In genomic region chr11:99471946-99472345, GRCm38 (mm10) we compare ENCODE assay signal across 41 mouse cellular contexts. TPM values are rescaled to one million over a fixed set of nuclear protein-coding genes. Genes with fewer than 3 reads are reported as not detected.
DNase-seq lines count a peak whose midpoint lies in the region; ATAC-seq lines count a peak whose summit lies in the region.
"Had no signal": no experiment of that assay in that cellular context is flagged by ENCODE, and none has a peak within 500 bp of the region (broad histone marks: within the 10 kb centered on the region; RNA-seq: fewer than 3 reads in every experiment).

No protein-coding gene starts in this region.

- H3K36me3 ChIP-seq in intestine, embryonic 16.5 days (ENCODE audit: control insufficient read depth, insufficient read depth, low read length): no peaks in the 10 kb centered on the region
- H3K36me3 ChIP-seq in lung, embryonic 16.5 days (ENCODE audit: control insufficient read depth, insufficient read depth, low read length): no peaks in the 10 kb centered on the region
- H3K36me3 ChIP-seq: hindbrain, embryonic 15.5 days; limb, embryonic 10.5 days; limb, embryonic 15.5 days; liver, embryonic 13.5 days; stomach, embryonic 15.5 days had no signal

- H3K27me3 ChIP-seq in intestine, embryonic 16.5 days (replicated peaks; ENCODE audit: control insufficient read depth, insufficient read depth, low read length): no peaks in the 10 kb centered on the region
- no peaks in the 10 kb centered on the region for H3K27me3 ChIP-seq in lung, embryonic 16.5 days (ENCODE audit: control insufficient read depth, insufficient read depth, low read depth, low read length)
- H3K27me3 ChIP-seq: forebrain, embryonic 13.5 days; hindbrain, embryonic 15.5 days; limb, embryonic 15.5 days; liver, embryonic 13.5 days; stomach, embryonic 15.5 days had no signal

- WGBS in intestine, embryonic 16.5 days: 79% methylated on average over 6 of the region's 6 CpGs
- 71% methylated on average over 6 of the region's 6 CpGs for WGBS in lung, embryonic 16.5 days

- no peak overlapping the region for H3K4me3 ChIP-seq in intestine, embryonic 16.5 days (ENCODE audit: low read length)
- H3K4me3 ChIP-seq in lung, embryonic 16.5 days (ENCODE audit: low read length): no peak overlapping the region
- H3K4me3 ChIP-seq: forebrain, embryonic 13.5 days; hindbrain, embryonic 15.5 days; limb, embryonic 10.5 days; limb, embryonic 15.5 days; liver, embryonic 13.5 days; stomach, embryonic 15.5 days had no signal

- no peak overlapping the region for H3K4me2 ChIP-seq in intestine, embryonic 16.5 days (ENCODE audit: low read depth, low read length)
- no peak overlapping the region for H3K4me2 ChIP-seq in lung, embryonic 16.5 days (ENCODE audit: low read depth, low read length)
- H3K4me2 ChIP-seq: forebrain, embryonic 13.5 days; heart, embryonic 11.5 days; hindbrain, embryonic 15.5 days; limb, embryonic 15.5 days; liver, embryonic 13.5 days; stomach, embryonic 15.5 days had no signal

- no peak overlapping the region for H3K9ac ChIP-seq in intestine, embryonic 16.5 days (ENCODE audit: low read depth, low read length)
- no peak overlapping the region for H3K9ac ChIP-seq in lung, embryonic 16.5 days (ENCODE audit: low read length)
- H3K9ac ChIP-seq: forebrain, embryonic 13.5 days; hindbrain, embryonic 15.5 days; limb, embryonic 15.5 days; liver, embryonic 13.5 days; stomach, embryonic 15.5 days had no signal

- ATAC-seq in intestine, embryonic 16.5 days: 0 out of 2 replicates have a peak, but pooled peaks have one; percentile 40
- peak; percentile 56; the same call in 1 of the 2 replicates for ATAC-seq in lung, embryonic 16.5 days (ENCODE audit: low read depth)
- ATAC-seq: activated CD4-positive, CD25-positive, alpha-beta regulatory T cell, adult 4 months; forebrain, embryonic 13.5 days; inflammation-experienced regulatory T-cells, adult 6 months had no signal

- no peak overlapping the region for H3K27ac ChIP-seq in intestine, embryonic 16.5 days (ENCODE audit: low read length)
- peak overlapping the region; percentile 78 for H3K27ac ChIP-seq in lung, embryonic 16.5 days (ENCODE audit: low read length)
- H3K27ac ChIP-seq: forebrain, embryonic 13.5 days; hindbrain, embryonic 15.5 days; kidney, postnatal 0 days; limb, embryonic 10.5 days; limb, embryonic 15.5 days; liver, embryonic 13.5 days; macrophage; stomach, embryonic 15.5 days had no signal

- no peaks in the 10 kb centered on the region for H3K9me3 ChIP-seq in intestine, embryonic 16.5 days (ENCODE audit: control insufficient read depth, low read length)
- H3K9me3 ChIP-seq in lung, embryonic 16.5 days (ENCODE audit: control insufficient read depth, low read length): no peaks in the 10 kb centered on the region
- H3K9me3 ChIP-seq: forebrain, embryonic 13.5 days; hindbrain, embryonic 15.5 days; limb, embryonic 10.5 days; limb, embryonic 15.5 days; liver, embryonic 13.5 days; stomach, embryonic 15.5 days had no signal

- 0 out of 2 replicates have a peak, but pooled peaks cover 2% of the 10 kb centered on the region for H3K4me1 ChIP-seq in intestine, embryonic 16.5 days (ENCODE audit: control insufficient read depth, insufficient read depth, low read length)
- H3K4me1 ChIP-seq in lung, embryonic 16.5 days (replicated peaks; ENCODE audit: control insufficient read depth, insufficient read depth, low read length): peaks cover under 1% of the 10 kb centered on the region; the same call in 1 of the 2 replicates
- H3K4me1 ChIP-seq: forebrain, embryonic 13.5 days; hindbrain, embryonic 15.5 days; limb, embryonic 10.5 days; limb, embryonic 15.5 days; liver, embryonic 13.5 days; stomach, embryonic 15.5 days had no signal

- peak; percentile 78 for DNase-seq in NIH3T3 (ENCODE audit: low read depth)
- peak; percentile 24 to 48 for DNase-seq in lung, postnatal 4 days
- no peak for DNase-seq in right cerebral cortex, postnatal 4 days
- DNase-seq in gastrocnemius, adult 8-10 months (ENCODE audit: low spot score in 2 of 2): no peak
- DNase-seq in layer of hippocampus, postnatal 36 days: no peak
- DNase-seq in heart, postnatal 10 days: no peak
- DNase-seq: adrenal gland, adult 2 months; adrenal gland, postnatal 36 days; cerebellum, adult 2 months; cerebellum, postnatal 14 days; gastrocnemius, postnatal 14 days; heart, adult 11 months; kidney, adult 8-10 months; kidney, postnatal 4 days; liver, embryonic 13.5 days; midbrain, embryonic 14.5 days; right cerebral cortex, adult 18-20 months had no signal

- intact Hi-C loops in heart, postnatal 10 days (cut with DNase I): no loop called here

RNA-seq across cellular contexts. Expression of gene Krt23, which starts 21.0 kb away (rescaled TPM):
- polyA plus RNA-seq in intestine, embryonic 16.5 days (2015; fragmentation: Nextera tagmentation; extraction: Ambion mirVana): 18.4 and 19.6 TPM in 2 replicates
- polyA plus RNA-seq in lung, embryonic 16.5 days (2015; fragmentation: Nextera tagmentation; extraction: Ambion mirVana): 4.9 and 5.4 TPM in 2 replicates
- not detected for total RNA-seq in gastrocnemius, adult 8-10 months (2022)
- not detected for total RNA-seq in layer of hippocampus, postnatal 36 days (2021)
- under 1 TPM in 1 of 2 experiments, not detected in 1; 0.17 TPM for total RNA-seq in heart, postnatal 10 days (2021)
- total RNA-seq: adrenal gland, adult 2 months; gastrocnemius, postnatal 14 days; hematopoietic stem cell, adult 5-6 weeks; left cerebral cortex, postnatal 10 days; megakaryocyte-erythroid progenitor cell, adult 5-6 weeks; MEL; monocyte, adult 5-6 weeks had no signal
- polyA plus RNA-seq: activated CD4-positive, CD25-positive, alpha-beta regulatory T cell, adult 4 months; adrenal gland, adult 2 months; brain, embryonic 14.5 days; cortical plate, adult 2 months; forebrain, embryonic 13.5 days; inflammation-experienced regulatory T-cells, adult 6 months; macrophage; neural tube, embryonic 11.5 days had no signal

RNA-seq across cellular contexts. Expression of gene Krt20, which starts 34.0 kb away (rescaled TPM):
- 101 and 110 TPM in 2 replicates for polyA plus RNA-seq in intestine, embryonic 16.5 days (2015; fragmentation: Nextera tagmentation; extraction: Ambion mirVana)
- polyA plus RNA-seq in lung, embryonic 16.5 days (2015; fragmentation: Nextera tagmentation; extraction: Ambion mirVana): 0.30 and 0.96 TPM in 2 replicates
- under 1 TPM in 1 of 4 experiments, not detected in 3; 0.13 TPM for total RNA-seq in gastrocnemius, adult 8-10 months (2022)
- total RNA-seq in layer of hippocampus, postnatal 36 days (2021): not detected
- total RNA-seq in heart, postnatal 10 days (2021): under 1 TPM; 0.26 to 0.30 TPM
- total RNA-seq: hematopoietic stem cell, adult 5-6 weeks; left cerebral cortex, postnatal 10 days; megakaryocyte-erythroid progenitor cell, adult 5-6 weeks; MEL; monocyte, adult 5-6 weeks; neutrophil, adult 5-6 weeks had no signal
- polyA plus RNA-seq: adrenal gland, adult 2 months; brain, embryonic 14.5 days; cerebellum, adult 2 months; forebrain, embryonic 13.5 days; inflammation-experienced regulatory T-cells, adult 6 months; macrophage had no signal

RNA-seq across cellular contexts. Expression of gene Krt39, which starts 49.2 kb away (rescaled TPM):
- not detected in 2 replicates for polyA plus RNA-seq in intestine, embryonic 16.5 days (2015; fragmentation: Nextera tagmentation; extraction: Ambion mirVana)
- polyA plus RNA-seq in lung, embryonic 16.5 days (2015; fragmentation: Nextera tagmentation; extraction: Ambion mirVana): not detected in 2 replicates
- total RNA-seq in gastrocnemius, adult 8-10 months (2022): not detected
- total RNA-seq in layer of hippocampus, postnatal 36 days (2021): not detected
- not detected for total RNA-seq in heart, postnatal 10 days (2021)
- total RNA-seq: adrenal gland, adult 2 months; adrenal gland, postnatal 36 days; gastrocnemius, postnatal 14 days; hematopoietic stem cell, adult 5-6 weeks; left cerebral cortex, postnatal 10 days; megakaryocyte-erythroid progenitor cell, adult 5-6 weeks; MEL; monocyte, adult 5-6 weeks; neutrophil, adult 5-6 weeks had no signal
- polyA plus RNA-seq: activated CD4-positive, CD25-positive, alpha-beta regulatory T cell, adult 4 months; adrenal gland, adult 2 months; brain, embryonic 14.5 days; cerebellum, adult 2 months; cortical plate, adult 2 months; embryonic facial prominence, embryonic 14.5 days; forebrain, embryonic 13.5 days; heart, embryonic 11.5 days; heart, embryonic 16.5 days; hindbrain, embryonic 15.5 days; inflammation-experienced regulatory T-cells, adult 6 months; liver, embryonic 13.5 days; macrophage; midbrain, embryonic 14.5 days; neural tube, embryonic 11.5 days; stomach, embryonic 15.5 days; urinary bladder, adult 2 months had no signal

RNA-seq across cellular contexts. Expression of gene Krt12, which starts 49.9 kb away (rescaled TPM):
- not detected in 2 replicates for polyA plus RNA-seq in intestine, embryonic 16.5 days (2015; fragmentation: Nextera tagmentation; extraction: Ambion mirVana)
- polyA plus RNA-seq in lung, embryonic 16.5 days (2015; fragmentation: Nextera tagmentation; extraction: Ambion mirVana): not detected in 2 replicates
- total RNA-seq in gastrocnemius, adult 8-10 months (2022): under 1 TPM in 1 of 4 experiments, not detected in 3; 0.17 TPM
- under 1 TPM; 0.61 to 0.97 TPM for total RNA-seq in layer of hippocampus, postnatal 36 days (2021)
- not detected for total RNA-seq in heart, postnatal 10 days (2021)
- total RNA-seq: adrenal gland, adult 2 months; adrenal gland, postnatal 36 days; gastrocnemius, postnatal 14 days; hematopoietic stem cell, adult 5-6 weeks; megakaryocyte-erythroid progenitor cell, adult 5-6 weeks; MEL; monocyte, adult 5-6 weeks had no signal
- polyA plus RNA-seq: activated CD4-positive, CD25-positive, alpha-beta regulatory T cell, adult 4 months; adrenal gland, adult 2 months; cerebellum, adult 2 months; embryonic facial prominence, embryonic 14.5 days; forebrain, embryonic 13.5 days; heart, embryonic 11.5 days; heart, embryonic 16.5 days; hindbrain, embryonic 15.5 days; inflammation-experienced regulatory T-cells, adult 6 months; kidney, postnatal 0 days; limb, embryonic 10.5 days; liver, embryonic 13.5 days; macrophage; midbrain, embryonic 14.5 days; neural tube, embryonic 11.5 days had no signal

Comparison
In these comparisons a context has a peak if more than half of its experiments do, and no peak if none do; other contexts are left out.
1. DNase-seq: peak in NIH3T3 (single experiment) and lung, postnatal 4 days (2 of 2); none in right cerebral cortex, postnatal 4 days (single experiment), gastrocnemius, adult 8-10 months (0 of 2), layer of hippocampus, postnatal 36 days (0 of 2) and heart, postnatal 10 days (0 of 2).